Mouse (Mus musculus): ENCODE data around the gene Vpreb2. TPM values are rescaled to one million over a fixed set of nuclear protein-coding genes. Genes with fewer than 3 reads are reported as not detected.
"Not testable (repeated sequence)": the region's sequence is repeated elsewhere in the genome, so short reads cannot be mapped to it uniquely, and the experiment has no call there.

Vpreb2 gene
- total and polyA plus RNA-seq, 3 experiments = not detected

DNA sequence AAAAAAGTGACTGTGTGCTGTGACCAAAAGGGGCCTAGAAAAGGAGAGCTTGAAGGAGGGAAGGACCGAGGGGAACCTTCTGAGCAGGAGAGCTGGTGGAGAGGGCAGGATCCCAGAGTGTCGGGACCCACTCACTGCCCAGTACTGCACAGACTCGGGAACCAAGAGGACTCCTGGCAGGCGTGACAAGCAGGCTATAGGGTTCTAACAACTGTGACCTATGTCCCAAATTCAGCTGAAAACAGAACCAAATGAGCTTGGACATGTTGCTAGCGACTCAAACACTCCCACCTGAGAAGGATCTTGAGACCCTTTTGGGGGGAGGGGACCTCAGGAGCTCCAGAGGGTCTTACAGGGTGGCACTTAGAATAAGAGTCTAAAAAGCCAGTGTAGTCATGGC, 4.8 kb downstream of the Vpreb2 start:
- Histone ChIP-seq H3K27me3 (ENCODE audit: insufficient read depth, low read length) (peaks cover 23% of the 10 kb centered on the region), H3K9me3 (replicated peaks) (peaks cover 17% of the 10 kb centered on the region), H3K4me1 (ENCODE audit: insufficient read depth, low read depth, low read length) (peaks cover 2% of the 10 kb centered on the region; the same call in 1 of the 2 replicates), H3K36me3 (replicated peaks) (no peaks in the 10 kb centered on the region), H3K4me3 (ENCODE audit: low read depth, low read length) (no peak overlapping the region)
- TF ChIP-seq GATA2 (IDR thresholded peaks at IDR 0.05; ENCODE audit: borderline replicate concordance, low read depth, low read length) (no peak), POLR2AphosphoS5 (IDR thresholded peaks at IDR 0.05; ENCODE audit: insufficient replicate concordance, low read depth, low read length) (no peak), TAL1 (conservative IDR thresholded peaks at IDR 0.05; ENCODE audit: low read depth, low read length) (no peak), GATA1 (IDR thresholded peaks at IDR 0.05; ENCODE audit: borderline replicate concordance, low read length) (no peak), CTCF (IDR thresholded peaks at IDR 0.05; ENCODE audit: low read depth, low read length) (no peak)
- no peak for ATAC-seq (ENCODE audit: extremely low read depth, insufficient number of reproducible peaks, low FRiP score, poor library complexity, severe bottlenecking)
- DNase-seq (ENCODE audit: low spot score) = no peak

DNA sequence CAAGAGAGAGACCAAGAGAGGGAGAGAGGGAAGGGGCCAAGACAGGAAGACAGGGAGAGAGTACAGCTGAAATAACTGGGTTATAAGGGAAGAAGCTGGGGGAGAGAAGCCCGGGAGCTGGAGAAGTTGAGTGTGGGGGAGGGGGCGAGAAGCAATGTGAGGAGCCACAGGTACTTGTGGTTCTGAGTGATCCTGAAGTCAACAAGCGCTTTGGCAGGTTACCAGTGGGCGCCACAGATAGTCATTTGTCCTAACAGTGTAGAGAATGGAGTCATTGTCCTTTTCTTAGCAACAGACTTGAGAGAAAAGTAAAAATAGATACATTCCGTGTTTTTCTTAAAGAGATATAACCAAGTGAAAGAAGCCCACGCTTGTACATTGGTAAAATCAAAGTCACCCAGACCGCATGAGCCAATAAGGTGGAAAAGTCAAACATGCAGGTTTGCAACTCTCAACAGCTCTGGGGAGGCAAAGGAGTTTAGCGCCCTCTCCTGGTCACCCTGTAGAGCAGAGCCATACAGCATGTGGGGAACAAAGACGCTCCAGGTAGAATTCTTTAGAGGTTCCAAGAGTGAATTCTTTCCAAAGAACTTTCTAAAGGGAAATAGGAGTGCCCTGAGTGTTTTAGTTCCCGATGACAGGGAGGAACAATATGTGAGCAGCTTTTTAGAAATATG, 6.4 kb downstream of the Vpreb2 start:
- Histone ChIP-seq H3K9me3 (replicated peaks) (peaks cover 26% of the 10 kb centered on the region), H3K27me3 (ENCODE audit: insufficient read depth, low read length) (peaks cover 16% of the 10 kb centered on the region), H3K4me3 (ENCODE audit: low read depth, low read length) (no peak overlapping the region), H3K4me1 (ENCODE audit: insufficient read depth, low read depth, low read length) (peaks cover 2% of the 10 kb centered on the region; the same call in 1 of the 2 replicates), H3K36me3 (replicated peaks) (no peaks in the 10 kb centered on the region)
- no peak for DNase-seq (ENCODE audit: low spot score)
- no peak for ATAC-seq (ENCODE audit: extremely low read depth, insufficient number of reproducible peaks, low FRiP score, poor library complexity, severe bottlenecking)
- TF ChIP-seq CTCF (IDR thresholded peaks at IDR 0.05; ENCODE audit: low read depth, low read length) (peak; percentile 53), POLR2AphosphoS5 (IDR thresholded peaks at IDR 0.05; ENCODE audit: insufficient replicate concordance, low read depth, low read length) (no peak), GATA2 (IDR thresholded peaks at IDR 0.05; ENCODE audit: borderline replicate concordance, low read depth, low read length) (no peak), TAL1 (conservative IDR thresholded peaks at IDR 0.05; ENCODE audit: low read depth, low read length) (no peak)

DNA sequence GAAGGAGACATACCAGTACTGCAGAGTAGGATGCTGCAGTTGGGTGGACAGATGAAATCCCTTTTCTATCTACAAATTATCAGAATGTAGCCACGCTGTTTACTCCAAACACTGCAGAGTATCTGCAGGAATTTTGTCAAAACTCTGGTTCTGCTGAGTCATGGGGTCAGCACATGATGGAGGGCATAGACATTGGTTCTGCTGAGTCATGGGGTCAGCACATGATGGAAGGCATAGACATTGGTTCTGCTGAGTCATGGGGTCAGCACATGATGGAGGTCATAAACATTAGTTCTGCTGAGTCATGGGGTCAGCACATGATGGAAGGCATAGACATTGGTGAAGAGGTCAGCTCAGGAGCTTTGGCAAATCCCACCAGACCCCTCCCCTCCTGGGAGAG, 7.5 kb downstream of the Vpreb2 start:
- ATAC-seq (ENCODE audit: extremely low read depth, insufficient number of reproducible peaks, low FRiP score, poor library complexity, severe bottlenecking) (no peak), DNase-seq (ENCODE audit: low spot score) (no peak)
- Histone ChIP-seq H3K27me3 (ENCODE audit: insufficient read depth, low read length) (peaks cover 13% of the 10 kb centered on the region), H3K9me3 (replicated peaks) (peaks cover 36% of the 10 kb centered on the region), H3K36me3 (replicated peaks) (no peaks in the 10 kb centered on the region), H3K4me1 (ENCODE audit: insufficient read depth, low read depth, low read length) (peaks cover 2% of the 10 kb centered on the region; the same call in 1 of the 2 replicates), H3K4me3 (ENCODE audit: low read depth, low read length) (no peak overlapping the region)
- no peak for TF ChIP-seq POLR2AphosphoS5 (IDR thresholded peaks at IDR 0.05; ENCODE audit: insufficient replicate concordance, low read depth, low read length)
- TF ChIP-seq CTCF (IDR thresholded peaks at IDR 0.05; ENCODE audit: low read depth, low read length) = no peak
- TF ChIP-seq GATA2 (IDR thresholded peaks at IDR 0.05; ENCODE audit: borderline replicate concordance, low read depth, low read length) = no peak
- no peak for TF ChIP-seq TAL1 (conservative IDR thresholded peaks at IDR 0.05; ENCODE audit: low read depth, low read length)
- TF ChIP-seq GATA1 (IDR thresholded peaks at IDR 0.05; ENCODE audit: borderline replicate concordance, low read length) = no peak

DNA sequence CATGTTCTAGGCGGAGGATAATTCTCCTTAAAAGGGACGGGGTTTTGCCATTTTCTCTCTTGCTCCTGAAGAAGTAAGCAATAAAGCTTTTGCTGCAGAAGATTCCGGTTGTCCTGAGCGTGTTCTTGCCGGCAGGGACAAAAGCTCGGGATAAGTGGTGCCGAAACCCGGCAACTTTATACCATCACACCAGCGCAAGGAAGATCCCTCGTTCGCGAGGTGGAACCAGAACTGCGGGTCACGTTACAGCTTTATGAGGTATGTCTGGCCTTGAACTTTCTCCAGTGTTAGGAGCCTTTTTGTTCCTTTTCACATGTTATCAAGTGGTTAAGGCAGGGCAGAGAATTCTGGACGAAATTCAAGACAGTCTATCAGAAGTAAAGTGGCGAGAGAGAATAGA, 12.1 kb downstream of the Vpreb2 start:
- H3K27me3 ChIP-seq (ENCODE audit: insufficient read depth, low read length); H3K36me3 ChIP-seq (replicated peaks); H3K4me1 ChIP-seq (ENCODE audit: insufficient read depth, low read depth, low read length); ATAC-seq (ENCODE audit: extremely low read depth, insufficient number of reproducible peaks, low FRiP score, poor library complexity, severe bottlenecking); DNase-seq (ENCODE audit: low spot score); H3K4me3 ChIP-seq (ENCODE audit: low read depth, low read length): not testable (repeated sequence)
- peaks cover 36% of the 10 kb centered on the region for H3K9me3 ChIP-seq (replicated peaks)

DNA sequence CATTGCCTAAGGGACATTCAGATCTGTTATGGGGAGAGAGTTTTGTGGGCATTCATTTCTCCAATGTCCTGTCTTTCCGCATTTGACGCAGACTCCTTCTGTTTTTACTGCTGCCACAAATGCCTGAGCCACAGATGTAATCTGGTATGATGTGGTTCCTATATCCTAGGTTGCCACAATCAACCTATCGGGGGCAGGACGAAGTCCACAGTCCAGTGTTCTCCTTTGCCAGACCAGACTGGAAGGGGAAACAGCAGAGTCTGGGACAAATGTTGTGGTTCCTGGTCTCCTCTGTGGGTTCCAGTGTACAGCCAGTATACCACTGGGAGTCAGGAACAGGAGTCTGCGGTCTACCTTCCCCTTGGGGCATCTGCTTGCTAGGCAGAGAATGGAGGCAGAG, 19.4 kb downstream of the Vpreb2 start:
- ATAC-seq (ENCODE audit: extremely low read depth, insufficient number of reproducible peaks, low FRiP score, poor library complexity, severe bottlenecking) (no peak), DNase-seq (ENCODE audit: low spot score) (no peak)
- no peaks in the 10 kb centered on the region for H3K27me3 ChIP-seq (ENCODE audit: insufficient read depth, low read length)
- no peak overlapping the region for H3K4me3 ChIP-seq (ENCODE audit: low read depth, low read length)
- H3K36me3 ChIP-seq (replicated peaks) = no peaks in the 10 kb centered on the region
- TF ChIP-seq GATA1 (IDR thresholded peaks at IDR 0.05; ENCODE audit: borderline replicate concordance, low read length) (no peak), GATA2 (IDR thresholded peaks at IDR 0.05; ENCODE audit: borderline replicate concordance, low read depth, low read length) (no peak), CTCF (IDR thresholded peaks at IDR 0.05; ENCODE audit: low read depth, low read length) (no peak), TAL1 (conservative IDR thresholded peaks at IDR 0.05; ENCODE audit: low read depth, low read length) (no peak), POLR2AphosphoS5 (IDR thresholded peaks at IDR 0.05; ENCODE audit: insufficient replicate concordance, low read depth, low read length) (no peak)
- no peaks in the 10 kb centered on the region for H3K9me3 ChIP-seq (replicated peaks)
- no peaks in the 10 kb centered on the region for H3K4me1 ChIP-seq (ENCODE audit: insufficient read depth, low read depth, low read length)

DNA sequence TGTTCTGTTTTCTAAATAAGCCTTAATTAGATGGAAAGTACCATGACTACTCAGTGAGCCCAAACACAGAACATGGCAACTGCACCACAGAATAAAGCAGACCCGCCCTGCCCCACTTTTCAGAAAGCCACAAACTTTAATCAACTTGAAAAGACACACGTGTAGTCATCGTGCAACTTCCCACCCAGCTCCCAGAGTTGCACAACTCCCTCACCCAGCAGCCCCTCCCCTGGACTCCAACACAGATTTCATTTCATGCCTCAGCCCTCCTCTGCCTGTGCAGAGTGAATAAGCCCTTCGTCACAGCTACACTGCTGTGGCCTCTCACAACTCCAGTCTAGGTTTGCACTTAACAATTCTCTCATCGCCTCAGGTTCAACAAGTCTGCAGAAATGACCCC, 24.4 kb downstream of the Vpreb2 start:
- H3K27me3 ChIP-seq (ENCODE audit: insufficient read depth, low read length) = no peaks in the 10 kb centered on the region; the same call in none of the 2 replicates
- H3K4me1 ChIP-seq (ENCODE audit: insufficient read depth, low read depth, low read length) = no peaks in the 10 kb centered on the region
- ATAC-seq (ENCODE audit: extremely low read depth, insufficient number of reproducible peaks, low FRiP score, poor library complexity, severe bottlenecking) (no peak), DNase-seq (ENCODE audit: low spot score) (no peak)
- no peak overlapping the region for H3K4me3 ChIP-seq (ENCODE audit: low read depth, low read length)
- TF ChIP-seq GATA1 (IDR thresholded peaks at IDR 0.05; ENCODE audit: borderline replicate concordance, low read length) = no peak
- TF ChIP-seq TAL1 (conservative IDR thresholded peaks at IDR 0.05; ENCODE audit: low read depth, low read length) = no peak
- TF ChIP-seq POLR2AphosphoS5 (IDR thresholded peaks at IDR 0.05; ENCODE audit: insufficient replicate concordance, low read depth, low read length) = no peak
- no peak for TF ChIP-seq CTCF (IDR thresholded peaks at IDR 0.05; ENCODE audit: low read depth, low read length)
- TF ChIP-seq GATA2 (IDR thresholded peaks at IDR 0.05; ENCODE audit: borderline replicate concordance, low read depth, low read length) = no peak
- H3K9me3 ChIP-seq (replicated peaks) = no peaks in the 10 kb centered on the region
- no peaks in the 10 kb centered on the region for H3K36me3 ChIP-seq (replicated peaks)

Data from G1E (cell line).